Mouse (Mus musculus) layer of hippocampus, postnatal 10 days (tissue): Measurements from ENCODE around the gene Cgnl1. TPM values are rescaled to one million over a fixed set of nuclear protein-coding genes. Genes with fewer than 3 reads are reported as not detected.

ENCODE experiments used
- DNase-seq, 2 experiments: peaks; one replicate each; pipeline ENCODE4 v3.0.0; 2021; ENCODE audit warnings: low spot score in 2 of 2
- total RNA-seq, 2 experiments: library from RNA; stranded (reverse); gene quantifications; 2 replicates each; pipeline ENCODE4 v1.2.3; 2021

The Cgnl1 gene
- total RNA-seq, 2 experiments from 2014 or later: 9.6 to 15.0 TPM

- no peak for DNase-seq
Measured at GRCm38 (mm10) chr9:71768119-71768518, 3.3 kb downstream of the Cgnl1 start.

DNA sequence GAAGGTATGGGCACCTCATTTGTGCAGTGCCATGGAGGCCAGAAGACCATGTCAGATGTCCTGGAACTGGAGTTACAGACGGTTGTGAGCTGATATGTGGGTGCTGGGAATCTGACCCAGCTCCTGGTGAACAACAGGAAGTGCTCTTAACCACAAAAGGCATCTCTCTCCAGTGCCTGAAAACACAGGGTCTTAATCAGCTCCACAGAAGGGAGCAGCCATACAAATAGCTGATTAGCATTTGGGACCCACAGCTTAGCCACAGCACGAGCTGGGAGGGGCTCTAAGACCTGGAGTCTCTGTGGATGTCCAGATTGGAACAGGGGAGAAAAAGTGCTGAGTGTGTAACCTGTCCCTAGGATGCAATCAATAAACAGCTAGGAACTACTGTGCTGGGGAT is 4.5 kb downstream of the Cgnl1 start:
- no peak for DNase-seq

GRCm38 (mm10) chr9:71766306-71766705 is 5.1 kb downstream of the Cgnl1 start:
- DNase-seq: no peak

GRCm38 (mm10) chr9:71764551-71764950 is 6.9 kb downstream of the Cgnl1 start:
- DNase-seq: no peak

DNA sequence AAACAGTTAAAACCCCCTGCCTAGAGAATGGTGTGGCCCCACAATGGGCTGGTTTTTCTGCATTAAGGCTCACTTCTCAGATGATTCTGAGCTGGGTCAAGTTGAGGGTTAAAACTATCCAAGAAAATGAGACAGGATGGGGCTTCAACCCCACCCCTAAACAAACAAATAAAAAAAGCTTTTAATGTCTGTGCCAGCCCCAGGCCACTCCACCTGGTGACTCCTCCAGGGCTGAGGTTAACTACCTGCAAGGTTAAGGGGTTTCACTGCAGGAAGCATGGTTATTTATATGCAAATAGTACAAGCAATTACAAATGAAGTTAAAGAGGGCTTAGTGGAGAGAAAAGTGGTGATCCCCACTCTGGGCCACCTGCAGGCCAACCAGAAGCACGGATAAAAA is 8.1 kb downstream of the Cgnl1 start:
- DNase-seq: no peak

- no peak for DNase-seq
Measured at GRCm38 (mm10) chr9:71761663-71762062, 9.7 kb downstream of the Cgnl1 start.

DNA sequence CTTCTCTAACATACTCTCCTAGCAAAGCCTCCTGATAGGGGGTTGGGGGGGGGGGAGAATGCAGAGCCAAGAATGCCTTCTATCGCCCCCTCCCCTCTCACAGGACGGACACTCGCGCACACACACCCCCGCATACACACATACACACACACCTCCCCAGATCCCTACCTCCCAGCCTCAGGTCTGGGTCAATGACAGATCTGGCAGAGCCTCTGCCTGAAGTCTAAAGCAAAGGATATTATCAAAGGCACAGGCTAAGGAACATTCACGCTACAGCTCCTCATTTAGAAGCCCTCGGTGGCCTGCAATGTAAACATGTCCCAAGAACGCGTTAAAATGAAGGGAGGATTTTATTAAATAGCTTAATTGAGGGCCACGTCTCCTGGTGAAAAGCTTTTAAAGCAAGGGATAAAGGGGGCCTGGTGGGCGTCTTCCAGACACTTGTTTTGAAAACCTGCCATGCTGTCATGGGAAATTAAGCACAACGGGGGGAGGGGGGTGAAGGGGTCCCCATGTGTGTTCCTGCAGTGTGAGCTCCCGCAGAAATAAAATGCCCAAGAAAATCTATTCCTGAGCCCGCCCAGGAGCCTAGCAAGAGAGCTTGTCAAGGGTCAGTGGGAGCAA is 10.8 kb downstream of the Cgnl1 start:
- no peak for DNase-seq

DNA sequence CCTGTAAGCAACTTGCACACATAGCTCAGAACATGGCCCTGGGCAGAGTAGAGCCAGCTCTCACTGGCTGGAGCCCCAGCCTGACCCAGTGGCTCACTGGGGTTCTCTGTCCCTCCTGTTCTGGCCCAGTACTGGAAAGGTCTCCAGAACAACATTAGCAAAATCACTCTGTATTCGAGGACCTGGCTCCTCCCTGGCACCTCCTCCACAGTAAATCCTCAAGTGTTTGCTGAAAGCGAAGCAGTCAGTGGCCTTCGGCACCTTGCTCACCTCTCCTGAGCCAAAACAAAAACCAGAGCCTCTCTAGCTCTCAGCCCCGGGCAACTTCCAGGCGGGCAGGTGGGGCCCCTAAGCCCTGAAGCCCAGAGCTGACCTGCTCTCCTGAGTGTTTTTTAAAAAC is 11.5 kb downstream of the Cgnl1 start:
- no peak for DNase-seq

GRCm38 (mm10) chr9:71757386-71757785 is 14.0 kb downstream of the Cgnl1 start:
- DNase-seq: no peak

DNA sequence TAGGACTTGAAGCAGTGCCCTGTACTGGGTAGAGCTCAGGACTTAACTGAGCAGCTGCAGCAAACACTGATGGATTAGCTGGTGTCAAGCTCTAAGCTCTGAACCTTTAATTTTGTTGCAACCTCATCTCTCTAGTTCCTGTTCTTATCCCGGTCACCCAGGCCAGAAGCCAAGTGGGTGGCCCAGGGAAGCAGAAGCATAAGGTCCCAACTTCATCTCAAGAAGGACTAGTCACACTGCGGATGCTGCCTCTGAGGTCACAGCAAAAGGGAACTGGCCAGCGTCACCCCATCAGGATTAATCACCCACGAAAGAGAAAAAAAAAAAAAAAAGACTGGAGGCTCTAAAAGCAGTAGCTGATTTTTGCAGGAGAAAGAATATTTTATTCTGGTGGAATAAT is 14.5 kb downstream of the Cgnl1 start:
- no peak for DNase-seq

DNA sequence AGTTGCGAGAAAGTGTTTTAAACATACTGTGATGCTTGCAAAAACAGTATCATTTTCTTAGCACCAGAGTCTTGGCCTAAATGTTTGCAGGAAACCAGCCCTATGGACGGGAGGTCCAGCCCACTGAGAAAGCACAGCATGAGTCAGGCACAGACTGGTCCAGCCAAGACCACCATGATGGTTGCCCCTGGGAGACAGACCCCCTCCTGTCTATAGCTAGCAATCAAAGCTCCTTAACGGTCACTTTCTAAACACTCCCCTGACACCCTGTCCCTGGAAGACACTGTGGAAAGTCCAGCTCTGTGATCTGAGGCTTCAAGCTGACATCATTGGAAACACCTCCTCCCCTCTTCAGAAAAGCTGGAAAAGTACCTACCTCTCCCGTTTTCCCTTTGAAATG is 17.4 kb downstream of the Cgnl1 start:
- DNase-seq: no peak

DNA sequence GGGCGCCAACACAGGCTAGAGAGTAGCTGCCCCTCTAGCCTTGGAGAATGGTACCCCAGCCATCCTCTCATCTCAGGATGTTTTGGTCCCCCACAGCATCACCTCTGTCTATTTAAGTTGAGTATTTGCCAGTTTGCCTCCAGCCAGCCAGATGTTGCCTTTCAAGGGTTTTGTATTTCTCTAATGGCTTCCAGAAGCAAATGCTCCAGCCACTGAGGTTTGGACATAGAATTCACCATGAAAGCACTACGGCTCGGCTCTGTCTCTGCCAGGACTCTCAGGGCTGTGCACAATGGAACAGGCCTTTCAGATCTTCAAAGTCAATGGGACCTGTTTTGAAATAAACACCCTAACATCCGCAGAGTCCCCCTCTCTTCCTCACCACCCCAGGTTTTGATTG is 17.9 kb downstream of the Cgnl1 start:
- no peak for DNase-seq

DNA sequence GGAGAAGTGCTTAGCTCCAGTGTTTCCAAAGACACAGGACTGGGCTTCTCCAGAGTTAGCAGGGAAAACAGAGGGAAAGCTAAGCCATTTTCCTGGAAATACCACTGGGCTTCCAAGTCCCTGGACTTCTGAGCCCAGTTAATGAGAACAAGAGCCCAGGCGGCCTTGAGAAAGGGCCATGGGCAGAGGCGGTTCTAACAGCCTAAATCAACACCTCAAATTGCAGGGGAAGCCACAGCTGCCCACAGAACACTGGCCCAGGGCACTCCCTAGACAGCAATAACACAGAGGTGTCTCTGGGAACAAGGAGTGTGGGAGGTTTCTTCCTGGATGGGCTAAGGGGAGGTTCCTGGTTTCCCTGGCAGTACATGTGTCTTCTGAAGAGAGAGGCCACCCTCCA is 18.3 kb downstream of the Cgnl1 start:
- no peak for DNase-seq

DNA sequence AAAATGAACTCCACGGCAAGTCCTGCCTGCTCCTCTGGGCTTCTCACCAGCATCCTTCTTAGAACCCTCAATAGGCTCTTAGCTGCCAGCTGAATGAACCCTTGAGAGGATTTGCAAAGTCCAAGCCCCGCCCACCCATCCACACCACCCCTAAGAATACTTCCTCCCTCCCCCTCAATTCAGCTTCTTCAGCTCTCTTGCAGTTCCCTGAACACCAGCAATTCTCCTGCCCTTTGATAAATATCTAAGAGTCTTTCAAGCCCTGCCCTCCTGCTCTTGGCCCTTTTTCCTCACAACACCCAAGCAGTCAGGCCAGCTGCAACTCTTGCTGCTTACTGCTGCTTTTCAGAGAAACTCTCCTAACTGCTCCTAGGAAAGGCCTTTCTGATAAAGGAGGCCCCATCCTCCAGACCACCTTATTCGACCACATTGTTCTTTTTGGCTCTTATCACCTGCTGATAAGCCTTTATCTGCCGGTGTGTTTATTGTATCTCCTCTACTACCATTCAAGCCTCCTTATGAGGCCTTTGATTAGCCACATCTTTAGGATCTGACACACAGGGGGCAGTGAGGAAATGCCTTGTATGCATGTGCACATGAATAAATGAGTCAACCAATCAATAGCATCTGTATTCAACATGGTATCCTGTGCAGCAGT is 21.3 kb downstream of the Cgnl1 start:
- DNase-seq: no peak

DNA sequence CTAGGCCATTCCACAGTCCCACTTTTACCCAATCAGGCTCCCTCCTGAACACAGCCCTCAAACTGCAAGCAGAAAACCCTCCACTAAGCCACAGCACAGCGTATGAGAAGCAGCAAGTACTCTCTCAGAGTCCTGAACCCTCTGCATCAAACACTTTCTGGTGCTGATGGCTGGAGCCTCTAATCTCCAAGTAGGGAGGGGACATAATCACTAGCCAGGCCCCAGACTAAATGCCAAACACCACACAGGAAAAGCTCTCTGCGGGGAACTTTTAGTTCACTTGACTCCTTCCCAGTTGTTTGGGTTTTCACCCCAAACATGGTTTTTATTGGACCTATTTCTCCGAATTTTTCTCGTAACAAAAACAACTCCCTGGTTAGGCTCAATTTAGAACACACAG is 25.0 kb downstream of the Cgnl1 start:
- no peak for DNase-seq

- no peak for DNase-seq
Measured at GRCm38 (mm10) chr9:71738081-71738930, 33.1 kb downstream of the Cgnl1 start.

DNA sequence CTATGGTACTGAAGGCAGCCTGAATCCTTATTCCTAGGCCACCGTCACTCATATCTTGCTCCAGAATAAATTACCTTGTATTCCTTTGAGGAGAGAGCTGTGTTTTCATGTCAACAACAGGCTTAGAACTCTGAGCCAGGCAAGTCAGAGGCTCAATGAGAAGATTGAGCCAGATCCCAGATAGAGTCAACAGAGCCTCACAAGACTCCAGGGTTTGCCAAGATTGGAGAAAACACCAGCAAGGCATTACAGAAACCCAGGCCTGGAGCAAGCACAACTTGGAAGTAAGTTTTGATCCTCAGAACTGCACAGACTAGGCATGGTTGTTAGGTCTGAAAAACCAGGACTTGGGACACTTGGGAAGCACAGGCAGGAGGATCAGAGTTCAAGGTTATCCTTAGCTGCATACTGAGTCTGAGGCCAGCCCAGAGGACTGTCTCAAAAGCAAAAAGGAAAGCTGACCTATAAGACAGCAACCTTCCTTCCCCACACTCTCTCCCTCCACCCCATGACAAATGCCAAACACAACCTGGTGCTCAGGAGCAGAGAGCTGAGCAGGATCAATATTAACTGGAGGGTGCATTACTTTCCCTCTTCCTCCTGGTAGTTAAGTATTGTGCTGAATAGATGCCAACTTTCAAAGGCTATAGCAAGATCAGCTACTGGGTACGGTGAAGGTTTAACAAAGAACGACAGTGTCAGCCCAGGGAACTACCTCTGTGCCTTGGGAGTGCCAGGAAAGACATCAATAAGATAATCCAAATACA is 34.0 kb downstream of the Cgnl1 start:
- no peak for DNase-seq

GRCm38 (mm10) chr9:71735886-71736285 is 35.5 kb downstream of the Cgnl1 start:
- no peak for DNase-seq

DNA sequence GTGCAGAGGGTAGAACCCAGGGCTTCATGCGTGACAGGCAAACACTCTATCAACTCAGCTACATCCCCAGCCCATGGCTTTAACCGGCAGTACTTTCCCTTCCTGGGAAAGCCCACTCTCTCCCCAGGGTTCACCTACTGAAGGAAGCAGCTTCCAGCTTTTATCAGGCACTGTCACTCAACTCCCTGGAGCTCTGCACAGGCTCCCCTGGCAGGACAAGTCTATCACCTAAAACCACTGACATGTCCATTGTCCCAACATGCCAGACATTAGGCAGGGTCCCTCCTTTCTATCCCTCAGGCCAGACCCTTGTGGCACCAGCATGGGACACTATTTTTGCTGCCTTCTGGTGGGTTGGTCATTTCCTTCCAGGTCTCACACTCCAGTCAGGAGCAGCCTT is 37.8 kb downstream of the Cgnl1 start:
- no peak for DNase-seq

DNA sequence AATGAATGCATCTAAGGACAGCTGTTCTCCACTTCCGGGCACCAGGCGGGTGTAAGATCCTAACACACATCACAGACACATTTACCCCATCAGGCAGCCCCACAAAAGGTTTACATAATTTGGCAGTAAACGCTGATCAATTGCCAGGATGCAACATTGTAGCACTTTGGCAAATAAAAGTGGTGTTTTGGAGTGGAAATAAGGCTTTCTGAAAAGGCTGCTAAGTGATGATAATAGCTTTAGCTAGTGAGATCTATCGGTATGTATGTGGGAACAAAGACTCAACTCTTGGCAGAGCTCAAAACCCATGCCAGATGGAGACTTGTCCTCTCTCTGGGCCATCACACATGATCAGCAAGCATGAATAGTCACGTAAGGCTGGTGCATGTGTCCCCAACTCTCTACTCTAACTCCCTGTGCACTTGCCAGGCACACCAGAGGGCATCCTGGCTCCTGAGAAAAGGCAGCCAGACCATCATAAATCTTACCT is 42.5 kb downstream of the Cgnl1 start:
- peak in 1 of 2 experiments; percentile 17 for DNase-seq

DNA sequence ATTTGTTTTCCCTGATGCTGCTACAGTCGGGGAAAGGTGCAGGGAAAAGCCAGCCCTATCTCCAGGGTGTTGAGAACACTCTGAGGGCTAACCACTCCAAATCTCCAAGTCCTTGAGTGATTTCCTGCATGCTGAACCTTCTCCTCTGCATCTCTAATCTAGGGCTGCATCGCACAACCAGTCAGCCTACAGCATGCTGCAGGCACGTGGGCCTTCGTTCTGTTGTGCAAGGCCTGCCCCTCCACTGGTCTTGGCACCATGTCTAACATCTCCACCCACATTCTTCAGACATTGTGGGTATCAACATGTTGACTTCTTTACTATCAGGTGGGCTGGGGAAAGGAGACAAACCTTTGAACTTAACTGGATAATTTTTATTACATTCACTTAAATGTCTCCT is 44.2 kb downstream of the Cgnl1 start:
- DNase-seq: no peak
